Mouse (Mus musculus): Measurements from ENCODE around the gene F2r.
A peak's percentile ranks its signal among the peaks of the same experiment; 100 is the strongest.

F2r gene

DNA sequence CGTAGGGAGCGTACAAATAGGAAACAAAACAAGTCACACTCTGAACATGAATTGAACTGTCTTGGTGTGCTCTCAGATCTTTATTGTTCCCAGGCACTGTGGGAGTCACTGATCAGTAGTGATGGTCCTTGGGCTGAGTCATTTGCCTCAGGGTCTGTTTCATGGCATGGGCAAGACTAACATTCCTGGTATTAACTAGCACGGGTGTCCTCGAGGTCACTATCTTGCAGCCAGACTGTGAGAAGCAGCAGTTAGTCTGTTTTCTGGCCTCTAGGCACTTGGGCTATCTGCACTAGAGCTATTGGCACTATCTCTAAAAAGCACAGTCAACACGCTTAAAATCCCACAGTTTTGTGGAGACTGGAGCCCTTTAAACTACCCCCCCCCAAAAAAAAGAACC is 22.4 kb downstream of the F2r start:
- DNase-seq (ENCODE audit: low spot score in 2 of 2): no peak

DNA sequence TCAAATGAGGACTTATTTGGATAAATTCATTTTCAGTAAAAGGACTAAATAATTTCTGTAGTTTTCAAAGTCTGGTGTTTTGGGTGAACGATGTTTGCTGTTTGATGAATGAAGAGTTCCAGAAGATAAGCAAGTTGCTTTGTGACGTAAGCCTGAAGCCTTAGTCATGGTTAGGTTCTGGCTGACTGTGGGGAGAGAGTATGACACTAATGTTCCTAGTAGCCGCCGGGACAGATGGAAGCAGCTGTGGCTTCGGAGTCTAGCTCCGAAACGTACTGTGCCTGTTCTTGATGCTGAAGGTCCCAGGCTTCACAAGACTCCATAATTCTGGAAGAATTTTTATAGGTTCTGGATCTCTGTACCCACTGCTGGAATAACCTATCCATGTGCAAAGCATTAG is 22.9 kb downstream of the F2r start:
- DNase-seq (ENCODE audit: low spot score in 2 of 2): no peak

DNA sequence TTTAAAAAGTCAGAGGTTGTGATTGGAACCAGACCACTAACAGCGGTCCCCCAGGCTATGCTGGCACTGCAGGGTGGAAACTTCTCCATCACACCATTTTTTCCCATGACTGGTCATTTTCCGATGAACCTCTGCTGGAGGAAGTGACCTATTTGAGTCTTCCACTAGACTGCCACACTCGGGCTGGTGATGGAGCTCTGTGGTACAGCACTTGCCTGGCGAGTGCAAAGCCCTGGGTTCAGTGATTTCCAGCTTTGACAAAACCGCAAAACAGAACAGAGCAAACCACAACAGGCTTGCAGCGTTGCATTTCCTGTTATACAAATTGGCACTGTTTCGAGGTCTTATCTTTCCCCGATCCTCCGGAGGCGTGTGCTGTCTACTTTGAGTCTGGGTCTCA is 25.4 kb downstream of the F2r start:
- DNase-seq (ENCODE audit: low spot score in 2 of 2): no peak

DNA sequence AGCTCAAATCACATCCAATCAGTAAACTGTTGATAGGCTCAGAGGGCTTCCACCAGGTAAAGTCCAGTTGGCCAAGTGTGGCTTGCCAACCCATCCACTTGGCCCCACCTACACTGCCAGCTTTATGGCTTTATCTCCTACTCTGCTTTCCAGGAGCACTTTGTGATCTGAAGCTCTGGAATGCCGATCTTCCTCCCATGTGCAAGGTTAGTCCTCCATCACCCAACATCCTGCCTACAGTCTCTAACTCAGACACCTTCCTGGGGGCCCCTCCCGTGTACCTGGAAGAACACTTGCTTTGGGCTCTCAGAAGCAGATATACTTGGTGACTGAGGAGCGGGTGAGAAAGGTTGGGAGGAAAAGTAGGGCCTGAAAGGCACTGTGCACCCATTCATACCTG is 26.7 kb downstream of the F2r start:
- no peak for DNase-seq (ENCODE audit: low spot score in 2 of 2)

DNA sequence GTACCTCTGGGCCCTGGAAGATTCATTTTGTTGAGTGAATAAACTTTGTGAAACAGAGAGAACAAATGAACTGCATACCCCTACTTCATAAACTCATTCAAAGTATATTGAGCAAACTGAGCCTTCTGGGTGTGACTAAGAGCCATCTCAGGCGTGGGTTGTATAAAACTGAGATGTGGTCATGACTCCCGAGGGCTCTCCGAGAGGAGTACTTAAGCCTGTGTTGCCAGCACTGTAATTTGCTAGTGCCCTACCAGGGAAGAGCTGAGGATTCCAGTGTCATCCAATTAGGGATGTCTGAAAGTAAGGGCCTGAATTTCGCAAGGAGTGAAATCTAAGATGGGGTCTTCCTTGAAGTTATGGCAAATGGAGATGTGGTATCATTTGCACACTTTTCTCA is 30.7 kb downstream of the F2r start:
- no peak for DNase-seq (ENCODE audit: low spot score in 2 of 2)

DNA sequence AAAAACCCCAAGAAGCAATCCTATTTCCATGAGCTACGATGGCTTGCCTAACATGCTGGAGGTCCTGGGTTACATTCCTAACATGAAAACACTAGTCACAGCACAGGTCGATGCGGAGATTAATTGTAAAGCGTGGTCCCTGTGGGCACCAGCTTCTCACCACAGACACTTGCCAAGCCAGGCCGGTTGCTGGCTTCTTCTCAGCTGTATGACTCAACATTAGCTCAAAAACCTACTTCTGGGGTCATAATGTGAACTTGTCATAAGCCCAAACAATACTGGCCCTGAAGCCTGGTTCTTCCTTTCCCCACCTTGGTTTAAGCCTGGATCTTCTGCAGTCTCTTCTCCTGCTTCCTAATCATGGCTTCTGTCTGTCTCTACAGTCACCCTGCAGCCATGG is 33.4 kb downstream of the F2r start:
- no peak for DNase-seq (ENCODE audit: low spot score in 2 of 2)

DNA sequence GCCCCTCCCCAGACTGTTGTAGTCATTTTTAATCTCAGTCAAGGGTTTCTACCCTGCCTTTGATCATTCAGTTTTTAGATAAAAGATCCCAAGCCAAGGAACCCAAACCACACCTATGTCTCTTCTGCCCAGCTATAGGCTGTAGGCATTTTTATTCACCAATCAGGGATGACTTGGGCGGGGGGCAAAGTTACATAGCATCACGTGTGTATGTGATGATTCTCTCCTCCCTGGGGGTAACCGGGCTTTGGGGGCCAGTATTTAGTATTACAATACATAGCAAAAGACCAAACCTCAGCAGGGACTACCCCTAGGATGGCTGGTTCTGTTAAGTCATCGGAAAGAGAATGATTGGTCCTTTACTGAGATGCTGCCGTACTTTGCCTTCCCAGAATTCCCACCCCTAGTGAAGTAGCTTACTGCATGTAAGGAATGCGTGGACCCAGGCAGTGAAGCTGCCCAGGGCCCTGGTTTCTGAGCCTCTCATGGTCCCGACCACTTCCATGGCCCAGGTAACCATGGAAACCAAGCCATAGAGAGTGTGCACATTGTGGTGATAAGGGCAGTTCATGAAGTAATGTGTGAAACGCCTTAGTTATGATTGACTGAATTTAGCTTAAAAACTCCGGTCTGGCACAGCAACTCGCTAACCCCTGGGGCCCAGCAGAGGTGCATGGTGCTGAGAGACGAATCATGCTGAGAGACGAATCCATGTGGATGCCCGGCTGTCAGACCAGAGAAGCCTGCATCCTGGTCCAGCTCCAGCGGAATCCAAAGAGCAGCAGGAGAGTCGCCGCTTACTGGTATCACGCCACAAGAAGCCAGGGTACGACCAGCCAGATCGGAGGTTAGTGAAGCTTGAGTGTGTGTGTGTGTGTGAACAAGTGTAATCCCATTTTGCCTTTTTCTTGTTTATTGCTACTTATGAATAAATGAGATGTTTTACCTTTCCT is 34.8 kb downstream of the F2r start:
- DNase-seq (ENCODE audit: low spot score in 2 of 2): no peak

DNA sequence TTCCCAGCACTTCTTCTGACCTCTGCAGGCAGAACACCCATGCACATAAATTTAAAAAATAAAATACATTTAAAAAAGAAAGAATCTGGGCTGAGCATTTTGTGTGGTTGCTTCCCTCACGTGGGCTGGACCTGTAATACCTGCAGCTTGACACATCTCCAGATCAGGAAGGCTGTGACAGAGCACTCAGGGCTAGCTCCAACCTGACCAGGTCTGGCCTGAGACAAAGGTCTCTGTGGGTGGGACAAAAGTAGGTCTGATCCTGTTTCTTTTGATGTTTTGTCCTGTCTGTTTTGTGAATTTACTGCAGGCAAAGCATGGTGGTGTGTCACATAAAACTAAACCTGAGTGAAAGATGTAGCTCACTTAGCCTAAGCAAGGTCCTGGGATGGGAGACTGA is 36.4 kb downstream of the F2r start:
- DNase-seq (ENCODE audit: low spot score in 2 of 2): no peak

DNA sequence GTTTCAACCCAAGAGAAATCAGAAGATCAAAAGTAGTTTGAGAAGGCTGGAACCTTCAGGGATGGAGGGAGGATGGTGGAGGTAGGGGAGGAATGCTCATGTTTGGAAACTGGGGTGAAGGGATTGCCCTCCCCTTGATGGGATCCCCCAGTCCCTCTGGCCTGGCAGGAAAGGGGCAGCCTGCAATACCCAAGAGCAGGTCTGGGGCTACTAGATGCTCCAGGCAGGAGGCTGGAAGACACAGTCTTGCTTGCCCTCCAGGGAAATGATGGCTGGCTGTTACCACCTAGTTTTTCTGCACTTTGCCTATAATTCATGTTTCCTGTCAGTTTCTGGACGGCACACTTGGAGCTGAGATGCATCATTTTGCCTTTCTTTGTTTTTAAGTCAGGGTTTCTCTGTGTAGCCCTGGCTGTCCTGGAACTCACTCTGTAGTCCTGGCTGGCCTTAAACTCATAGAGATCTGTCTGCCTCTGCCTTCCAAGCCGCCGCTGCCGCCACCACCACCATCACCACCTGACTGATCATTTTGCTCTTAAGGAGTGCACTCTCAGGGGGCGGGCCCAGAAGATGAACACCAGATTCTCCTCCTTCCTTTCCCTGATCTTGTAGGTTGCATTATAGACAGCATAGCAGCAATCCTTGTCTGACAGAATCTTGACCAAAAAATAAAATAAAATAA is 40.1 kb downstream of the F2r start:
- no peak for DNase-seq (ENCODE audit: low spot score in 2 of 2)

DNA sequence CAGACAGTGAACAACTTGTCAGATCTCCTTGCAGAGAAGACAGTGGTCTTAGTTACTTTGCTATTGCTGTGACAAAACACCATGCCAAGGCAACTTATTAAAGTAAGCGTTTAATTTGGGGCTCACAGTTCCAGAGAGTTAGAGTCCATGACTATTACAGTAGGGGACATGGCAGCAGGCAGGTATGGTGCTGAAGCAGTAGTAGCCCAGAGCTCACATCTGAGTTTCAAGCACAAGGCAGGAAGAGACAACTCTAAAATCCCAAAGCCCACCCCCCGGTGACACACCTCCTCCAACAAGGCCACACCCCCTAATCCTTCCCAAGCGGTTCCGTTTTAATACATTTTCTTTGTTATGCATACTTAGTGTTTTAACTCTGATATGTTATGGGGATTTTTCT is 47.4 kb downstream of the F2r start:
- no peak for DNase-seq (ENCODE audit: low spot score in 2 of 2)

DNA sequence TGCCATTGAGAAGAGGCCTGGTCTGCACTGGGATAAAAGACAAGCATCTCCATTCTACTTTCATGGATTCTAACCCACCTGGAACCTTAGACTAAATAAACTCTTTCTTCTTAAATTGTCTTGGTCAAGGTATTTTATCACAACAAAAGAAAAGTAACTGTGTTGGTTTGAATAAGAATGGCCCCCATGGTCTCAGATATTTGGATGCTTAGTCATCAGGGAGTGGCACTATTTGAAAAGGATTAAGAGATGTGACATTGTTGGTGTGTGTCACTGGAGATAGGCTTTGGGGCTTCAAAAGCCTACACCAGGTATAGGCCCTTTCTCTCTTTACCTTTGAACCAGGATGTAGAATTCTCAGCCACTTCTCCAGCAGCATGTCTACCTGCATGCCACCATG is 49.0 kb downstream of the F2r start:
- no peak for DNase-seq (ENCODE audit: low spot score in 2 of 2)

DNA sequence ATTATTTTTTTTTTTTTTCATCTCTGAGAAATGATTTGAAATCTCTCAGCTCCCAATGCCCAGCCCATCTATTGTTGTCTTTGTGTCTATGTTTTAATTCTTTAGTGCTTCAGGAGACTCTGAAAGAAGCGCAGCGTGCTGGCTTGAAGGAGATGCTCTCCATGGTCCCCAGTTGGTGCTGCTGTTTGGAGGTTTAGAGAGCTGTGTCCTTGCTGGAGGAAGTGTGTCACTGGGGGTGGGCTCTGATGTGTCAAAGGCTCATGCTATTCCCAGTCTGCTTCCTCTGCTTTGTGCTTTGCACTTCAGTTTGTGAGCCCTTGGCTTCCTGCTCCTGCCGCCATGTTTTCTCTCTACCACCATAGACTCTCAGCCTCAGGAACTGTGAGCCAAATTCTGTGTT is 50.0 kb downstream of the F2r start:
- DNase-seq (ENCODE audit: low spot score in 2 of 2): no peak

DNA sequence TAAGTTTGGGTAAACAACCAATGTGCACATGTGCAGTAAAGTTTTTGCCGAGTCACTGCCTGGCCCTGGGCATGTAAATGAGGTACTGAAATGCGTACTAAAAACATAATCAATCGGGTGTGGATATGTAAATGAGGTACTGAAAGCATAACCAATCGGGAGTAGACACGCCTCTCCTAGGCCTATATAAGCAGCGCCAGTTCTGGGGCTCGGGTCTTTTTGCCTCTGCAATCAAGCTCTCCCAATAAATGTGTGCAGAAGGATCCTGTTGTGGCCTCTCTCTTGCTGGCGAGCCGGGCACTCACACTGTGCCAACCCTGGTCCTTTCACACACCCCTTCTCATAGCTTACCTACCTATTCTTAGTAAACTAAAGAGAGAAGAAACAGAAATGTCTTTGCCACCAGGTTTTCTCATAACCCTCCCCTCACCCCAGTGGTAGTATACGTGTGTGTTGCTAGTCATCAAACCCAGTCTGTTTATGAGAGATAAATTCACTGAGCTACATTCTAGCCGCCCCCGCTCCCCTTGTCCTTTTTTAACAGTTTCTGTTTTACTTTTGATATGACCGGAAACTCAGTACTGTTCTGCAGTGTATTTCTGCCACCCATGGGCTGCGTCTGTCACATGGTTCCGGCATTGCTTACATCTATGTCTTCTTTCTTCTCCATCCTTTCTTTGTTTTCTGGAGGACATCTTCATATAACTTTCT is 51.3 kb downstream of the F2r start:
- no peak for DNase-seq (ENCODE audit: low spot score in 2 of 2)

DNA sequence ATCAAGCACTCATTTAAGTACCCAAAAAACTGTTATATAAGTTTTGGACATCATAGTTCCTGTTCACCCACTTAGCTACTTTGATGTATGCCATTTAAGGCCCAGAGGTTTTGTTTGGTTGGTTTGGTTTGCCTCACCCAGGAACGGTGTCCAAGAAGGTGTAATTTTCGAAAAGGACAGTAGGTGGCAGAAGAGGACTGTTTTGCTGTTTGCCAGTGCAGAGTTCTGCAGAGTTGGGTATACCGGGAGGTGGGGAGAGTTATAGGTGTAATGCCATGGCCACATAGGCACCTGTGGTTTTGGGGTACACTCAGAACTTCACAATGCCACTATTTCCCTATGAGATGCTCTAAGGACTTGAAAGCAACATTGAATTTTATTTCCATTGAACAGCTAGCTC is 54.6 kb downstream of the F2r start:
- DNase-seq (ENCODE audit: low spot score in 2 of 2): peak; percentile 20 to 63

DNA sequence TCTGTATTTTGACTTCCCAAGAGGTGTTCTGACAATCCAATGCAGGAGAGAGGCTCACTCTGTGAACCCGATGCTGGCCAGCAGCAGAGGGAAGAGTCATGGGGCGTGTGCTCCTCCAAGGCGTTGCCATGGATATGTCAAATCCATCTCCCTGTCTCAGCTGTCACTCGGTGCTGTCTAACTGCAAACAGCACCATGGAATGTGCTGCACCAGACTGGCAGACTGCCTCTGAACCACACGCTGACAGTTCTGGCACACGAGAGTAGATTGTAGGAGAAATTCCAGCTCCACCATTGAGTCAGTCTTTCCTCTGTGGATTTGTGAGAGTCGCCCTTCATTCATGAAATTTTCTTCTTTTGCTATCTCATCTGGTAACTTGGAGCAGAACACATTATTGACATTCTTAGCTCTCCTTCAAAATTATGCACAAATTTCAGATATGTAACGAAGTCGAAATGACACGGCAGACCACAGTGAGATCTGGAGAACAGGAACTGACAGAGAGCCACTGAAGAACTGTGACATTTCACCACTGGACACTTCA is 55.1 kb downstream of the F2r start:
- no peak for DNase-seq (ENCODE audit: low spot score in 2 of 2)

DNA sequence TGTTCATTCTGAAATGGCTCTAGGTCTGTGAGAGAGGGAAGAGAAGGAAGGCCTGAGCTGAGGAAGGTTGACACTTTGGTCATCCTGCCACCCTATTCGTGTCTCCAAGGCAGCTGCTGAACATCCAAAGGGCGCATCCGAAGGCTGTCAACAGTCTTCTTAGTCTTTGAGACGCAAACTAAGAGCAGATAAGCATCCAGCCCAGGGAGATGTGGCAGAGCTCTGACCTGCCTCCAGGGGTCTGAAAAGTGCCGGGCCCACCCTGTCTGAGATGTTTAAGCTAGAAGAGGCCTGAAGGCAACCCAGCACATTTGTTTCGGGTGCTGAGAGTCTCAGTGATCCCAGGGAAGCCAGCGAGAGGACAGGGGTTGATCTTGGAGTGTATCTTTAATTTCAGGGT is 61.0 kb downstream of the F2r start:
- DNase-seq (ENCODE audit: low spot score in 2 of 2): no peak

DNA sequence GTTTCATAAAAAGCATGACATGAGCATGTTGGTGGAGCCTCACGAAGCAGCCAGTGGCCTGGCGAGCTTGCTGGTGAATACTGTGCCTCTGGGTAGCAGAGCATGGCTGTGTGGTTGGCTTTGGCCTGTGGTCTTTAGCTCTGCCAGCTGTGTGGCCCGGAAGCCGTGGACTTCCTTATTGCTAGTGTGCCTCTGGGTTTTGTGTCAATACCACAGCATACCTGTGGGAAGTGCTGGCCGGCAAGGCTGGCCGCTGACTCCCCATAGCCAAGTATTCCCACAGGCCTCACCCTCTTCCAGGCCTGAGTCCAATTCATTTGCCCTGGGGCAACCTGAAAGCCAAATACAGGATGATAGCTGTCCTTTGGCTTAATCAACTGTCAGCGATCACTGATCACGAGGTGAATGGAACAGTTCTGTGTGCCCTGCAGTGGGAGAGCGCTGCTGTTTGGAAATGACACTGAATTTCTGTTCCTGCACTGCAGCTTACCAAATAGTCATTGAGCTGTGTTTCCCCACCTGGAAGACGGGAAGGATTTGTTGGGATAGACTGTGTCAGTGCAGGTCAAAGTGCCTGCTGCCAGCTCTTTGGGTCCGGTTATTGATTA is 64.3 kb downstream of the F2r start:
- no peak for DNase-seq (ENCODE audit: low spot score in 2 of 2)

Data from frontal cortex, postnatal 25 days (tissue).